Mouse (Mus musculus): ENCODE results near the gene Aldh1l1.

Gene Aldh1l1

GRCm38 (mm10) chr6:90486176-90486921, at the start of gene Aldh1l1:
TSS of gene Aldh1l1 (plus strand) at chr6:90486427.
- in situ Hi-C loops (cut with MboI, MseI): no loop called here

GRCm38 (mm10) chr6:90437041-90437440, 49.2 kb upstream of the Aldh1l1 start:
- in situ Hi-C loops (cut with MboI, MseI): no loop called here

- in situ Hi-C loops (cut with MboI, MseI): no loop called here
Measured at GRCm38 (mm10) chr6:90446883-90447282, 39.3 kb upstream of the Aldh1l1 start.

- in situ Hi-C loops (cut with MboI, MseI): loop anchor here (5.0 kb wide), 1 partner anchor 67 kb away; no protein-coding TSS in a partner anchor
Measured at GRCm38 (mm10) chr6:90450179-90450578, 36.0 kb upstream of the Aldh1l1 start.

- in situ Hi-C loops (cut with MboI, MseI): loop anchor here (5.0 kb wide), 1 partner anchor 67 kb away; no protein-coding TSS in a partner anchor
Measured at GRCm38 (mm10) chr6:90450697-90451096, 35.5 kb upstream of the Aldh1l1 start.

GRCm38 (mm10) chr6:90451512-90451911, 34.7 kb upstream of the Aldh1l1 start:
- in situ Hi-C loops (cut with MboI, MseI): loop anchor here (5.0 kb wide), 1 partner anchor 66 kb away; no protein-coding TSS in a partner anchor

GRCm38 (mm10) chr6:90452603-90453002, 33.6 kb upstream of the Aldh1l1 start:
- in situ Hi-C loops (cut with MboI, MseI): loop anchor here (5.0 kb wide), 1 partner anchor 65 kb away; no protein-coding TSS in a partner anchor

- in situ Hi-C loops (cut with MboI, MseI): loop anchor here (5.0 kb wide), 1 partner anchor 64 kb away; no protein-coding TSS in a partner anchor
Measured at GRCm38 (mm10) chr6:90453751-90454150, 32.5 kb upstream of the Aldh1l1 start.

GRCm38 (mm10) chr6:90457421-90457820, 28.8 kb upstream of the Aldh1l1 start:
- in situ Hi-C loops (cut with MboI, MseI): no loop called here

- in situ Hi-C loops (cut with MboI, MseI): no loop called here
Measured at GRCm38 (mm10) chr6:90461181-90461580, 25.0 kb upstream of the Aldh1l1 start.

- in situ Hi-C loops (cut with MboI, MseI): no loop called here
Measured at GRCm38 (mm10) chr6:90461771-90462170, 24.5 kb upstream of the Aldh1l1 start.

- in situ Hi-C loops (cut with MboI, MseI): no loop called here
Measured at GRCm38 (mm10) chr6:90462181-90462706, 24.0 kb upstream of the Aldh1l1 start, which contains the start of gene Klf15. TSS of gene Klf15 (plus strand) at chr6:90462576.

- in situ Hi-C loops (cut with MboI, MseI): no loop called here
Measured at GRCm38 (mm10) chr6:90462841-90463227, 23.4 kb upstream of the Aldh1l1 start.

- in situ Hi-C loops (cut with MboI, MseI): no loop called here
Measured at GRCm38 (mm10) chr6:90463228-90463862, 22.9 kb upstream of the Aldh1l1 start.

- in situ Hi-C loops (cut with MboI, MseI): no loop called here
Measured at GRCm38 (mm10) chr6:90463890-90464421, 22.3 kb upstream of the Aldh1l1 start.

- in situ Hi-C loops (cut with MboI, MseI): no loop called here
Measured at GRCm38 (mm10) chr6:90465028-90465640, 21.1 kb upstream of the Aldh1l1 start.

- in situ Hi-C loops (cut with MboI, MseI): no loop called here
Measured at GRCm38 (mm10) chr6:90466079-90466478, 20.1 kb upstream of the Aldh1l1 start.

- in situ Hi-C loops (cut with MboI, MseI): no loop called here
Measured at GRCm38 (mm10) chr6:90466847-90467410, 19.3 kb upstream of the Aldh1l1 start.

- in situ Hi-C loops (cut with MboI, MseI): no loop called here
Measured at GRCm38 (mm10) chr6:90468216-90468615, 18.0 kb upstream of the Aldh1l1 start.

GRCm38 (mm10) chr6:90469041-90469440, 17.2 kb upstream of the Aldh1l1 start:
- in situ Hi-C loops (cut with MboI, MseI): no loop called here

- in situ Hi-C loops (cut with MboI, MseI): no loop called here
Measured at GRCm38 (mm10) chr6:90470255-90470654, 16.0 kb upstream of the Aldh1l1 start.

All from regulatory T cell (primary cell).